Mouse (Mus musculus) small intestine, adult 2 months (tissue): ENCODE results near the gene Lhx6. TPM values are rescaled to one million over a fixed set of nuclear protein-coding genes. Genes with fewer than 3 reads are reported as not detected.

Experiments
- H3K27ac ChIP-seq: fragments of 200-500 bp; 2 replicates; pipeline ENCODE4 v1.5.1; 2012; ENCODE audit warnings: low read depth, low read length, control low read depth, inconsistent platforms; ENCODE audit not compliant: insufficient read depth
- H3K27me3 ChIP-seq: fragments of 200-500 bp; 2 replicates; pipeline ENCODE4 v1.6.1; 2012; ENCODE audit warnings: mild to moderate bottlenecking, moderate library complexity, low read length, inconsistent platforms; ENCODE audit not compliant: control insufficient read depth, insufficient read depth
- H3K36me3 ChIP-seq: fragments of 200-500 bp; 2 replicates; pipeline ENCODE4 v1.6.1; 2012; ENCODE audit warnings: mild to moderate bottlenecking, low read length, control low read depth, inconsistent platforms; ENCODE audit not compliant: control insufficient read depth, insufficient read depth
- H3K4me1 ChIP-seq: fragments of 200-500 bp; 2 replicates; pipeline ENCODE4 v1.6.1; 2012; ENCODE audit warnings: low read length, inconsistent platforms, mixed read lengths; ENCODE audit not compliant: control insufficient read depth, insufficient read depth, insufficient read length
- H3K4me3 ChIP-seq: fragments of 200-500 bp; 2 replicates; pipeline ENCODE4 v1.5.1; 2012; ENCODE audit warnings: low read depth, mild to moderate bottlenecking, control low read depth, inconsistent platforms, low read length, moderate library complexity
- CTCF ChIP-seq: fragments of 200-500 bp; IDR thresholded peaks from 2 replicates; pipeline ENCODE4 v1.5.1; 2012; ENCODE audit warnings: low read depth, mild to moderate bottlenecking, control low read depth, inconsistent platforms, low read length, moderate library complexity, mixed read lengths; ENCODE audit not compliant: insufficient replicate concordance, insufficient read length; ENCODE audit errors: extremely low read depth
- POLR2A ChIP-seq: fragments of 200-500 bp; IDR thresholded peaks from 2 replicates; pipeline ENCODE4 v1.6.1; 2012; ENCODE audit warnings: low read depth, mild to moderate bottlenecking, control low read depth, inconsistent platforms, low read length, moderate library complexity
- WGBS: fragments of 180-500 bp; shearing (Covaris S2); methylation state at CpG from one replicate; pipeline ENCODE4 v1.1.7; 2018; 5-methylcytosine and 5-hydroxymethylcytosine counted together
- polyA plus RNA-seq: library from polyadenylated mRNA; depleted of rRNA; stranded (reverse); fragments of >200 nt; gene quantifications from 2 replicates; pipeline ENCODE4 v1.2.3, GENCODE M21; 2012

The Lhx6 gene
- polyA plus RNA-seq, 1 experiment = 1.3 TPM

GRCm38 (mm10) chr2:36127973-36128372, 22.8 kb upstream of the Lhx6 start:
- Histone ChIP-seq H3K4me3 (no peak overlapping the region), H3K36me3 (peaks cover 40% of the 10 kb centered on the region), H3K27ac (no peak overlapping the region), H3K4me1 (no peaks in the 10 kb centered on the region), H3K27me3 (no peaks in the 10 kb centered on the region)
- TF ChIP-seq CTCF (no peak), POLR2A (no peak)
- 68% methylated on average over 4 of the region's 4 CpGs for WGBS

- TF ChIP-seq CTCF (no peak), POLR2A (no peak)
- Histone ChIP-seq H3K36me3 (peaks cover 43% of the 10 kb centered on the region), H3K27me3 (no peaks in the 10 kb centered on the region), H3K4me1 (no peaks in the 10 kb centered on the region), H3K4me3 (no peak overlapping the region), H3K27ac (no peak overlapping the region)
- WGBS = 84% methylated on average over 9 of the region's 9 CpGs
Observed at GRCm38 (mm10) chr2:36126795-36127429, 21.7 kb upstream of the Lhx6 start.

GRCm38 (mm10) chr2:36112632-36113031, 7.4 kb upstream of the Lhx6 start:
- WGBS = 66% methylated on average over 3 of the region's 3 CpGs
- Histone ChIP-seq H3K27me3 (peaks cover 14% of the 10 kb centered on the region), H3K4me1 (no peaks in the 10 kb centered on the region), H3K36me3 (peaks cover 10% of the 10 kb centered on the region), H3K4me3 (no peak overlapping the region), H3K27ac (no peak overlapping the region)
- TF ChIP-seq POLR2A = no peak
- no peak for TF ChIP-seq CTCF

- Histone ChIP-seq H3K4me3 (no peak overlapping the region), H3K4me1 (no peaks in the 10 kb centered on the region), H3K36me3 (no peaks in the 10 kb centered on the region), H3K27me3 (peaks cover 45% of the 10 kb centered on the region), H3K27ac (no peak overlapping the region)
- 15% methylated on average over 7 of the region's 7 CpGs for WGBS
- no peak for TF ChIP-seq POLR2A
- no peak for TF ChIP-seq CTCF
Observed at GRCm38 (mm10) chr2:36108615-36109014, 3.4 kb upstream of the Lhx6 start.

GRCm38 (mm10) chr2:36104436-36104955, 712 bp downstream of the Lhx6 start:
- Histone ChIP-seq H3K27ac (no peak overlapping the region), H3K4me1 (peaks cover 6% of the 10 kb centered on the region; the same call in 1 of the 2 replicates), H3K4me3 (peak overlapping the region; percentile 43), H3K27me3 (peaks cover 76% of the 10 kb centered on the region), H3K36me3 (no peaks in the 10 kb centered on the region)
- TF ChIP-seq POLR2A = no peak
- TF ChIP-seq CTCF = no peak
- WGBS = 2% methylated on average over 32 of the region's 32 CpGs

- Histone ChIP-seq H3K27ac (no peak overlapping the region), H3K36me3 (no peaks in the 10 kb centered on the region), H3K27me3 (peaks cover 79% of the 10 kb centered on the region), H3K4me1 (peaks cover 6% of the 10 kb centered on the region; the same call in 1 of the 2 replicates), H3K4me3 (peak overlapping the region; percentile 12)
- WGBS = 3% methylated on average over 38 of the region's 38 CpGs
- TF ChIP-seq CTCF = no peak
- TF ChIP-seq POLR2A = no peak
Observed at GRCm38 (mm10) chr2:36103555-36104367, 1.4 kb downstream of the Lhx6 start.

GRCm38 (mm10) chr2:36103069-36103554, 2.1 kb downstream of the Lhx6 start:
- peaks cover 80% of the 10 kb centered on the region for H3K27me3 ChIP-seq
- peaks cover 6% of the 10 kb centered on the region; the same call in 1 of the 2 replicates for H3K4me1 ChIP-seq
- H3K27ac ChIP-seq = no peak overlapping the region
- no peak for TF ChIP-seq CTCF
- no peak for TF ChIP-seq POLR2A
- peak overlapping the region; percentile 12 for H3K4me3 ChIP-seq
- H3K36me3 ChIP-seq = no peaks in the 10 kb centered on the region
- 6% methylated on average over 21 of the region's 21 CpGs for WGBS
